Mouse (Mus musculus) left cerebral cortex, postnatal 25 days (tissue): ENCODE results near the gene Pfkfb4. TPM values are rescaled to one million over a fixed set of nuclear protein-coding genes. Genes with fewer than 3 reads are reported as not detected.

Source experiments
- DNase-seq, 2 experiments: peaks; one replicate each; pipeline ENCODE4 v3.0.0; 2022; ENCODE audit warnings: low spot score in 2 of 2, mixed read lengths in 1 of 2
- intact Hi-C: fragments of 180-260 bp; cut with DNase I; formaldehyde crosslinking; loops from one replicate; pipeline ENCODE4 v1.15.1; 2025
- total RNA-seq, 2 experiments: library from RNA; stranded (reverse); gene quantifications; 2 replicates each; pipeline ENCODE4 v1.2.3; 2021

The Pfkfb4 gene
- total RNA-seq, 2 experiments from 2014 or later = 12.5 to 15.5 TPM

DNA sequence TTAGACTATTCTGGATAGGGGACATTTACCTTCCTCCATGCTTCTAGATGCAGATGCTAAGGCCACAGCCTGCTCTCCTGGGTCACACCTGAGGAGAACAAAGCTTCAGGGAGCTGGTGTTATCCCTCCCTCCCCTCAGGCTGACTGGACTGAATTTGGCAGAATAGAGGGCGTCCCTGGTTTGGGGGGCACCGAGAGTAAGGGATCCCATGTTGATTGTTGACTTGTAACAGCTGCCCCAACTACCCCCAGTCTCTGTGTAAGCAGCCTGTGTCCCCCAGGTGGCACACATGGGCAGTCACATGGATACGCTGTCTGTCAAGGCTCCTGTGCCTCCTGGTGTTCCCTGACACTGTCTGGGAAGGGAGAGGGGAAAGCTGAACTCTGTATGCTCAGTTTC, 36.8 kb downstream of the Pfkfb4 start:
- DNase-seq = no peak
- intact Hi-C loops = no loop called here

DNA sequence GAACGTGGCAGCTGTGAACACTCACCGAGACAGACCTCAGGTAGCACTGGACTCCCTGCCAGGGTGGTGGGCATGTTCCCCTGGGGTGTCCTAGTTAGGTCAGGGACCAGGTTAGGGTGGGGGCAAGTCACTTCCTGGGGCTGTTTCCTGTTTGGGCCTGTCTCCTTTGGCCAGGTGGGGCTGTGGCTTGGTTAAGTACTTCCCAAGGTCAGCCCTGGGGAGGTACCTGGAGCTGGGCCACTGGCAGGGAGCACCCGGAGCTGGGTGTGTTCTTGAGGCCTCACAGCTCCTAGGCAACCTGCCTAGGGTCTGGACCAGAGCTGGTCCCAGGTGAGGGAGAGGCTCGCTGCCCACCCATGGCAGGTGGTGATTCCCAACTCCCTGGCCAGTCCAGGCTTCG, 37.3 kb downstream of the Pfkfb4 start:
- intact Hi-C loops = no loop called here
- no peak for DNase-seq

DNA sequence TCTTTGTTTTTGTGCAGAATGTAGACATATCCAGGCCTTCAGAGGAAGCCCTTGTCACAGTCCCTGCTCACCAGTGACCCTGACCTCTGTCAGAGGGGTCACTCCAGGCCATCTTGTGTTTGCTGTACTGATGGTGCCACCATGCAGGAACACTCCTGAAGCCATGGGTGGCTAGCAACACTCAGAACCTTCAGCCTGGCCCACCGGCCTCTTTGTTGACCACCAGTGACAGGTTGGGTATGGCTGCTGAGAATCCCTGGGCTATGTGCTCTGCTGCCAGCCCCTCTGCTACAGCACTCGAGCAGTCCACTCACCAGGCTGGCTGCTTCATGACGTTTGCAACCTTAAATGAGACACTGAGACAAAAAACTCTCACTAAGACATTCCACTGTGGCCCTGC, 38.7 kb downstream of the Pfkfb4 start:
- DNase-seq = no peak
- intact Hi-C loops = no loop called here

DNA sequence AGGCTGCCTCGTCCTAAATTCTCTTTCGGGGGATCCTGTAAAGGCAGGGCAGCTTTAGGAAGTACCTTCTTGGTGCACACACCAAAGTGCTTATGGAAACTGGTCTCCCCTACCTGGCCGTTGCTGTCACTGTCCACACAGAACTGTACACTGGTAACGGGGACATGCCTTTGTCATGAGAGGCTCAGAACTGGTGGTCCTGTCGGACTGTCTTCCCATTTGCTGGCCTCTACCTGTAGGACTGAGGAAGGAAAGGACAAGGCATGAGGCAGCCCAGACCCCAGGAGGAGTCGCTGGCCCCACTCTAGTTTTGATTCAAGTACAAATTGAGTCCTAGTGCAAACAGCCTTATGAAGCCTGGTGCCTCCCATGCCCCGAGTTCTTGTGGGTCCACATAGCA, 39.4 kb downstream of the Pfkfb4 start:
- DNase-seq = no peak
- intact Hi-C loops = no loop called here

DNA sequence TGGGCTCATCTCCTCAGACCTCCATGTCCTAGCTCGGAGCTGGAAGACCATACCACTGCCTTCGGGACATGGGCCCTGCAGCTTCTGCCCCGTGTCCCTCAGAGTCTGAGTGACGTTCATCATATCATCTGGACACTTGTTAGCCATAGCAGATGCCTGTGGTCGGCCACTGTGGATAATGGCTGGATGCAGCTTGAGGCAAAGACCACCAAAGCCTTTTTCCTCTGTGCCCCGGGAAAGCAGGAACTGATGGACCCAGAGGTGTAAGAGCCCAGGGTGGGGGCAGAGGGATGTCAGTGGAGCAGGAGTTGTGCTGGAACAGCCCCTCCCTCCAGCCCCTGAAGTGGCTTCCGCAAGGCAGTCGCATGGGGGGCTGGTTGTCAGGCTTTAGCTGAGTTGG, 40.1 kb downstream of the Pfkfb4 start:
- DNase-seq = no peak
- intact Hi-C loops = no loop called here

DNA sequence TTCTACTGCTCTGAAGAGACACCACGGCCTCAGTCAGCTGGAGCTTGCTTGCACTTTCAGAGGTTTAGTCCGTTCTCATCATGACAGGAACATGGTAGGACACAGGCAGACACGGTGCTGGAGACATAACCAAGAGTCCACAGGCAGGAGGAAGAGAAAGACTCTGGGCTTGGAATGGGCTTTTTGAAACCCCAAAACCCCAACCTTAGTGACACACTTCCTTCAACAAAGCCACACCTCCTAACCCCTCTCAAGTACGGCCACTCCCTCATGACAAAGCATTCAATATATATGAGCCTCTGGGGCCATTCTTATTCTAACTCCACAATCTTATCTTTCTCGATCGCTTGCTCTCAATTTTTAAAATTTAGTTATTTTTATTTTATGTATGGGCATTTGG, 40.9 kb downstream of the Pfkfb4 start:
- DNase-seq = no peak
- intact Hi-C loops = no loop called here

DNA sequence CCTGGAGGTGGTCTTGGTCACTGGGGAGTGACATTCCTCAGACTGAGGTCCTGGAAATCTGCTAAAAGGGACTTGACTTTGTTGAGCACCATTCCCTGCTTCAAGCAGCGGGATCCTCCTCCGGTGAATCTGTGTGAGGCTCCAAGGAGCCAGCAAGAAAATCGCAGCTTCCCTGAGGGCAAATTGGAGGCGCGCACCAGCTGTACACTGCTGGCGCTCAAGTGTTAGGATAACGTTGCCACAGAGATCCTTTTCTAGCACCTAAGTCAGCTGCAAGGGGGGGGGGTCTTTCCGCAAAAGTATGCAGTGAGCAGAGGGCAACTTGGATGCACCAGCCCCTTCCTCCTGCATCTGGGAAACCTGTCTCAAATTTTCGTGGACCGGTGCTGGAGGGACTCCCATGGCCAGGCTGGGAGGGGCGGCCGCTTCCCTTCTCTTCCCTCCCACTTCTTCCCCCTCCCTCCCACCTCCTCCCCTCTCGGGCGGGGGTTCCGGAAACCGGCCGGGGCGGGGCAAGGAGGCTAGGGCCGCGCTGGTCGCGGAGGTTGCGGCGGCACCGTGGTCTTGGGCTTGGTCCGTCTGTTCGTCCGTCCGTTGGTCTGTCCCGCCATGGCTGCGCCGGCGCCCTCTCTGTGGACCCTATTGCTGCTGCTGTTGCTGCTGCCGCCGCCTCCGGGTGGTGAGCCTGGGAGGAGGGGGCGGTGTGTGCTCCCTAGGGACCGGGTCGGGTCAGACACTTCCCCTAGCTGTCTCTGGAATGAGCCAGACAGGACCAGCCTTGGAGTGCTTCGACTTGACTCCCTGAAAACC, 46.7 kb downstream of the Pfkfb4 start, which contains the start of gene Shisa5:
Gene Shisa5, plus strand, starts transcription at position 480 of the 810 bp plus-strand sequence.
- DNase-seq = peak in 1 of 2 experiments; percentile 17
- intact Hi-C loops = no loop called here

DNA sequence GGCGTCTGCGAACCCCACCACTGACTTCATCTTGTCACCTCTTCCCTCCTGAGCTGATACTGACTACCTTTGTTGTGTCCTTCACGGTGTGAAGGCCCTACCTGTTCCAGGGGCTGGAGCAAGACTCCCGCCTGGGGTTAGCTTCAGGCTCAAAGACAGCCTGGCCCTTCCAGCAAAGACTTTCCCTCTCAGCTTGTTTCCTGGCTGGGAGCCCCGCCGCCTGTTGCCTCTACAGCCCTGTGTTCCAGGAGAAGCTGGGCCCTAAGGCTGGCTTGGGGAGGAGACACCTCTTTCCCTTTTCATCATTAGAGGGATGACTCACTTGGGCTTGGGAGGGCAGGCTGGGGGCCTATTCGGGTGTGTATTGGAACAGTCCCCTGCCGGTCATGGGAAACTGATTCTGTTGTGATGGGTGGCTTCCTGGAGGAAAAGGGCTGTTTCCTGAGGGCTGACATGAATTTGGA, 47.4 kb downstream of the Pfkfb4 start:
- intact Hi-C loops = no loop called here
- DNase-seq = no peak

DNA sequence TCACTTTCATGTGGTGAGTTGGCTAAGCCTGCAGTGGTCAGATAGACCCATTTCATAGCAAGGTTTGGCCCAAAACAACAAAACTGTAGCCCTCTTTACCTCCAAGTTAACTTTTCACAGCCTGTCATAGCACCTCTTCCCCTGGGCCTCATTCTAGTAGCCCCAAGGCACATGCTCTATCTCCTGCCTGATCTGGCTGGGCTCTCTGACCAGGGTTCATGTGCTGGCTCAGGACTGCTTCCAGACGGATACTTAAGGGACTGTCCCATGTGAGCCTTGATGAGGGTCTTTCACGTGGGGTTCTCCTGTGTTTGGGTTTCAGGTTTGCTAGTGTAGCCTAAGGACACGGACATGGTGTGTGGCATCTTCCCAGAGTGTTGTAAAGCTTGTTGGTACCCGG, 48.1 kb downstream of the Pfkfb4 start:
- intact Hi-C loops = no loop called here
- no peak for DNase-seq

DNA sequence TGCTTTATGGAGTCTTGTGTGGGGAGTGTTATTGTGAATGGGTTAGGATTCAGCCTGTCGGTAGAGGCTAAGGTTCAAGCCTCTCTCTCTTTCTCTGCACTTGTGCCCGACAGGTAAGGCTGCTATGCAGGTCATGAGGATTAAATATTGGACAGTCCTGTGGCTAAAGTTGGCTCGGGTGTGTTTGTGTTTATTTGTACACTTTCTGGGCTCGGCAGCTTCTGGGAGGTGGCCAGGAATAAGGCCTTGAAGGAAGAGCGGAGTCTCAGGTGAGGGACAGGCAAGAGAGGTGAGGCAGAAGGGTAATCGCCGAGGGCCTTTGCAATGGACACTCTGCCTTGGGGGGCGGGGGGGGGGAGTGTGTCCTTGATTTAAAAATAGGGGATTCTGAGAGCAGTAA, 48.6 kb downstream of the Pfkfb4 start:
- DNase-seq = no peak
- intact Hi-C loops = no loop called here

DNA sequence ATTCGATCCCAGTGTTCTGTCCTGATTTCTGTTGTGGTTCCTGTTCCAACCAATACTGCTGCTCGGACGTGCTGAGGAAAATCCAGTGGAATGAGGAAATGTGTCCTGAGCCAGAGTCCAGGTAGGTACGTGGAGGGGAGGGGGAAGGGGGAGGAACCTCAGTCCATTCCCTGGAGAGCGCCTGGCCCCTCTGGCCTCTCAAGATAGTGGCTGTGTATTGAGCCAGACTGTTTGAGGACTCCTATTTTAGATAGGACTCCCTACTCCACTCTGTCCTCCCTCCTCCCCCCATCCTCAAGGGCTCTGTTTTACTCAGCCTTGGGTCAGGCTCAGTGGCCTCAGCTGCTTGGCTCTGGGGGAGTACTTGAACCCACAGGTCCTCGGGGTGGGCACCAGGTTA, 49.3 kb downstream of the Pfkfb4 start:
- intact Hi-C loops = no loop called here
- DNase-seq = no peak

DNA sequence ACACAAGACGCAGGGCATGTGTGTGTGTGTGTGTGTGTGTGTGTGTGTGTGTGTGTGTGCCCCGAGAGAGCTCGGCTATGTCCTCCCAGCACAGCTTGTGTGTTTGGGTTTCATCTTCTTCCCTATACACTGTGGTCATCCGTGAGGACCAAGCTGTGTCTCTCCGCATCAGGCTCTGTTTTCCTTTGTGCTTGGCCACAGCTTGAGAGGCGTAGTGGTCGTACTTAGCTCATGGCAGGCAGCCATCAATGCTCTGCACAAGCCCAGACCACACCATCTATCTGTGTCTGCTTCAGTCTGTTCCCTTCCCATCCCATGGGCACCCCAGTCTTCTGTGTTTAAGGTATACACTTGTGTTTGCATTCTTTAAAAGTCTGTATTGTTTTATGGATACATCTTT, 49.8 kb downstream of the Pfkfb4 start:
- intact Hi-C loops = no loop called here
- DNase-seq = no peak

DNA sequence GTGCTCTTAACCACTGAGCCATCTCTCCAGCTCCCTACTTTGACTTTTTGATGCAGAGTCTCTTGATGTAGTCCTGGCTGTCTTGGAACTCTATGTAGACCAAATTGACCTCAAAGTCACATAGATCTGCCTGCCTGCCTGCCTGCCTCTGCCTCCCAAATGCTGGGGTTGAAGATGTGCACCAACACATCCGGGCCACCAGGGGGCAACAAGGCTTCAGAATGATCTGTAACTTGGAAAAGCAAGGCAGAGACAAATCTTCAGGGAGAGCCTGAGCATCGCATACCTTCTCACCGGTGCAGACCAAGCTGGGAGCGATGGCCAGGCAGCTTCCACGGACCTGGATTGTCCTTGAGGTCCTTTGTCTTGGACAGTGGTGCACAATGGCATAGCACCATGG, 54.7 kb downstream of the Pfkfb4 start:
- intact Hi-C loops = no loop called here
- no peak for DNase-seq

DNA sequence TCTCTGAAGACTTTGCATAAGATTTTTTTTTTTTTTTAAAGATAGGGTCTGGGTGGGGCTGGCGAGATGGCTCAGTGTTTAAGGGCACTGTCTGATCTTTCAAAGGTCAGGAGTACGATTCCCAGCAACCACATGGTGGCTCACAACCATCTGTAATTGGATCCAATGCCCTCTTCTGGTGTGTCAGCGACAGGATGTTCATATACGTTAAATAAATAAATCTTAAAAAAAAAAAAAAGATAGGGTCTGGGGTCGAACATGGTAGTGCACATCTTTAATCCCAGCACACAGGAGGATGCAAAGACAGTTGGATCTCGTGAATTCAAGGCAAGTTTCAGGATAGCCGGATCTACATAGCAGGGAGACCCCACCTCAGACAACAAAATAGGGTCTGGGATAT, 57.7 kb downstream of the Pfkfb4 start:
- intact Hi-C loops = no loop called here
- no peak for DNase-seq

DNA sequence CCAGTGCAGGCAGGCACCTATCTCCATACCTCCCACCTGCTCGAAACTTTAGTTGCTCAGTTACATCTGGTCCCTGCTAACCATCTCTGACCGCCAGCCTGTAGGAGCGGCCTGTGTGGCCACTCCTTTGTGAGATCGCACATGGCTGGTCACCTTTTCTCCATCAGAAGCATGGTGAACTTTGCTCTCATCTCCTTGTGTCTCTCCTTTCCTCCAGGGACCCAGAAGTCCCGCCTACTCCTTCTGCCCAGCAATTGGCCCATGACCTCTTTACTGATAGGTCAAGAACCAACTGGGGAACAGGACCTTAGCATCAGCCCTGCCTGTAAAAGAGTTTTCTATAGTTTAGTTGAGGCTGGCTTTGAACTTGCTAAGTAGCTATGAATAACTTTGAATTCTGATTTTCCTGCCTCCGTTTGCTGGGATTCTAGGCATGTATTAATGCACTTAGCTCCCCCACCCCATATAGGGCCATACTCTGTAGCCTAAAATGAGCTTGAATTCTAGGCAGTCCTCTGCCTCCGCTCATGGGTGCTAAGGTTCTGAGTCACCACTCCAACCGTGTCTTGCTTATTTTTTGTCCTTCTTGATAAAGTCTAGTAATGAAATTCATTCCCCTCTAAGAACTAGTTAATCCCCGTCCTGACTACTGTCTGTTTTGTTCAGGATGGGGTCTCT, 58.6 kb downstream of the Pfkfb4 start:
- no peak for DNase-seq

DNA sequence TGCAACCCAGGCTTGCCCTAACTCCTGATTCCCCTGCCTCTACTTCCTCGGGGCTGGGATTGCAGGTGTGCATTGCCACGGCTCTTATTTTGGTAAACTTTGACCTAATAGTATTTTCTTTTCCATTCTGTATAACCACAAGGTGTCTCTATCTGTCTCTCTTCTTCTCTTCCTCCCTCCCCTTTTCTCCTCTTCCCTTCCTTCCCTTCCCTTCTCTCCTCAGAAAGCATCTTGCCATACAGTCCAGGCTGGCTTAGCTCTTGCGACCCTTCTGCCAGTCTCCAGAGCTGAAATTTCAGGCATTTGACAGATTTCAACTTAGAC, 59.1 kb downstream of the Pfkfb4 start:
- intact Hi-C loops = no loop called here
- no peak for DNase-seq

More for the DNA sequence above, 58.6 kb downstream of the Pfkfb4 start:
- intact Hi-C loops = no loop called here

DNA sequence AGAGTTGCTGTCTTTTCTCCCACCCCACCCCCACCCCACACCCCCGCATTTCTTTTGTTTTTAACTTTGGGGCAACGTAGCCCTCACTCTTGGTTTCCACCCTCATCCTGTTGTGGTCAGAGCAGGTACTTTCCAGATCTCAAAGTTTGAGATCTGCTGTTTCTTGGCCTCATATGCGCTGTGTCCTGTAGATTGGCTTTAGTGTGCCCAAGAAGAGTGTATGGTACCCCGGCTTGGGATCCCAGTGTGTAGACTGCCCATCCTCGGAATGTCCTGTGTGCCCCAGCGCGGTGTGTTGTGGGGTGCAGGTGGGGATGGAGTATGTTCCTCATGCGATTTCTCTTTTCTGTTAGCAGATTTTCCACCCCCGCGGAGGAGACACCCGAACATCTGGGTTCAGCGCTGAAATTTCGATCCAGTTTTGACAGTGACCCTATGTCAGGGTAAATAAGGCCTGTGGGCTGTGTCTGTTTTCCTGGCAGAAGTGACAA, 59.5 kb downstream of the Pfkfb4 start:
- intact Hi-C loops = no loop called here
- no peak for DNase-seq

DNA sequence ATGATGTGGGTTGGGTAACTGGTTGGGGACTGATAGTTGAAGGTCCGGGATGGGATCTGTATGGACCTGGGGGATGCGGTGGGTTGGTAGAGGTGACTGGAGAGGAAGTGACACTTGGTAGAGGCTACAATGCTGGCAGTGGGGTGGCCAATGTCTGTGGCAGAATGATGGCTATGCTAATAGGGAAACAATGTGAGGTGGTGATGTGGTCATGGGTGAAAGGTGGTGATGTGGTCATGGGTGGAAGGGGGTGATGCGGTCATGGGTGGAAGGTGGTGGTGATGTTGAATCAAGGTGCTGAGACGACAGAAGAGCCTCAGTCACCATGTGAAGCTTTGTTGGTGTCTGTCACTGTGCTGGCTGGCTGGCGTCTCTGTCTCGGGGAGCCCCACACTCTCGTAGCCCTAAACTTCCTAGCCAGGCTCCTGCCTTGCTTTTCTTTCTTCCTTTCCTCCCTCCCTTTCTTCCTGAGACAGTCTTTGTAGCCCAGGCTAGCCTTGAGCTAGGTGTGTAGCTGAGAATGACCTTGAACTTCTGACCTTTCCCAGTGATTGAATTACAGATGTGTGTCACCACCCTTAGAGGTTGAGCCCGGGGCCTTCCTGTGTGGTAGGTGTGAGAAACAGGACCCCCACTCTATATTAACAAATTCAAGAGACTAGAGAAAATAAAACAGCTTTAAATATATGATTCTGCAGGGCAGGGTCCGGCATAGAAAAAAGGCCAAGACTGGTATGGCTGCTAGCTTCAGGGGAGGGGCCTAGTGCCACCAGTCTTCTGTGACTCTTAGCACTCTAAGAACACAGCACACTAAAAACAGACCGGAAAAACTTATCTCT, 60.3 kb downstream of the Pfkfb4 start:
- intact Hi-C loops = no loop called here
- DNase-seq = no peak

DNA sequence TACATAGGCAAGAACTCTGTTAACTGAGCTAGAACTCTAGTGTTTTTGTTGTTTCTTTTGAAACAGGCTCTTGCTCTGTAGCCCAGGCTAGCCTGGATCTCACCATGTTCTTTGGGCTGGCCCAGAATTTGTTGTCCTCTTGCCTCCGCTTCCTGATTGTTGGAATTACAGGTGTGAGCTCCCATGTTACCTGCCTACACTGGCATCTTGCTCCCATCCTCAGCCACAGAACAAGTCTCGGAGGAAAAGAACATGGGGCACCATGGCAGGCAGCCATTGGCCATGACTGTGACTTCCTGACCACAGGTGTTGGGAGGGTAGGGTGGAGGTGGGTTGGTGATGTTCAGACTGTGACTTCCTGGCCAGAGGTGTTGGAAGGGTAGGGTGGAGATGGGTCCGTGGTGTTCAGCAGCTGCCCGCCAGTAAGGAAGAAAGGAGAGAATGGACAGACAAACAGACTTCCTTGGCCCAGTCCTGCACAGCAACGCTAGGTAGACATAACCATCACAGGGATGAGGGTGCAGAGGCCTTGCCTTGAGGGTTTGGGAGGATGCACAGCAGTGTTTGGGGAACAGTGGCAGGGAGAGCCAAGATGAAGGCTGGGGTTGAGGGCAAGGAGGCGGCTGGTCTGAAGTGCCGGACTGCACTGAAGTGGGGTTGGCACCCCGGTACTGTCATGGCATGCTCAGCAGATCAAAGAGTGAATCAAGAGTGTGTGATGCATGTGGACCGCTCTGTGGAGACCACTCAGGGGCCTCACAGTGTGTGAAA, 61.1 kb downstream of the Pfkfb4 start:
- DNase-seq = no peak
- intact Hi-C loops = no loop called here

DNA sequence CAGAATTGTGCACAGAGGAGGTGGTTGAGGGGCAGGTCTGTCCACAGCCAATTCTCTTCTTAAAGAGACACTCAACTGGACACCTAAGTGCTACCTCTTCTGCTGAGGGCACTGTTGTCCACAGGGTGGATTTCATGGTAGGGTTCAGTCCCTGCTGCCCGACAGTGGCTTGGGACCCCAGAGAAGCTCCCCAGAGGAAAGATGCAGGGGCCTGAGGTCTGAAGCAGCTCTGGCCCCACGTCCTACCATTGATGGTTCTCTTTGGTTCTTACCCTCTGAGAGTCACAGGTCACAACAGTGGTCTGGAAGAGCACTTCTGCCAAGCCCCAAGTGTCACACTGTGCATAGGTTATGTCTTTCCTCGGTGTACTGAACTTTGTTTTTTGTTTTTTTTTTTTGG, 61.8 kb downstream of the Pfkfb4 start:
- intact Hi-C loops = no loop called here
- DNase-seq = no peak
